Mouse (Mus musculus) neural tube, embryonic 13.5 days (tissue): ENCODE results near the gene Kcnh1. TPM values are rescaled to one million over a fixed set of nuclear protein-coding genes. Genes with fewer than 3 reads are reported as not detected.

Experiments
- ATAC-seq: fragments of 200-750 bp; cut with Nextera tagmentation; 2 replicates; pipeline ENCODE4 v1.8.0; 2017; ENCODE audit warnings: low read depth, mild to moderate bottlenecking, moderate TSS enrichment, moderate library complexity
- H3K27ac ChIP-seq: fragments of 300-500 bp; sonication (generic); replicated peaks from 2 replicates; pipeline ENCODE4 v1.5.1; 2015; ENCODE audit warnings: moderate library complexity, mild to moderate bottlenecking, inconsistent platforms
- H3K27me3 ChIP-seq: fragments of 300-500 bp; sonication (generic); 2 replicates; pipeline ENCODE4 v1.6.1; 2015; ENCODE audit warnings: mild to moderate bottlenecking, inconsistent platforms
- H3K36me3 ChIP-seq: fragments of 300-500 bp; sonication (generic); 2 replicates; pipeline ENCODE4 v1.6.1; 2015; ENCODE audit warnings: mild to moderate bottlenecking, inconsistent platforms
- H3K4me1 ChIP-seq: fragments of 300-500 bp; sonication (generic); replicated peaks from 2 replicates; pipeline ENCODE4 v1.6.1; 2015; ENCODE audit warnings: inconsistent platforms
- H3K4me2 ChIP-seq: fragments of 300-500 bp; sonication (generic); 2 replicates; pipeline ENCODE4 v1.6.1; 2015; ENCODE audit warnings: inconsistent platforms, mild to moderate bottlenecking, moderate library complexity
- H3K4me3 ChIP-seq: fragments of 300-500 bp; sonication (generic); 2 replicates; pipeline ENCODE4 v1.5.1; 2015; ENCODE audit warnings: mild to moderate bottlenecking, inconsistent platforms
- H3K9ac ChIP-seq: fragments of 300-500 bp; sonication (generic); 2 replicates; pipeline ENCODE4 v1.6.1; 2015; ENCODE audit warnings: moderate library complexity, mild to moderate bottlenecking, inconsistent platforms
- H3K9me3 ChIP-seq: fragments of 300-500 bp; sonication (generic); 2 replicates; pipeline ENCODE4 v1.6.1; 2016; ENCODE audit warnings: inconsistent platforms
- WGBS: fragments of 180-500 bp; shearing (Covaris S2); methylation state at CpG from one replicate; pipeline ENCODE4 v1.1.7; 2015; 5-methylcytosine and 5-hydroxymethylcytosine counted together
- polyA plus RNA-seq: library from polyadenylated mRNA; unstranded; fragments of >200 nt; fragmentation: Nextera tagmentation; extraction: Ambion mirVana; gene quantifications from 2 replicates; pipeline ENCODE4 v1.2.1, GENCODE M21; 2015

The Kcnh1 gene
- polyA plus RNA-seq, 1 experiment from 2014 or later = 3.9 TPM

- H3K4me1 ChIP-seq = peaks cover 52% of the 10 kb centered on the region
- H3K9me3 ChIP-seq = no peaks in the 10 kb centered on the region
- no peak overlapping the region for H3K9ac ChIP-seq
- H3K36me3 ChIP-seq = no peaks in the 10 kb centered on the region
- WGBS = 33% methylated on average over 13 of the region's 13 CpGs
- H3K4me3 ChIP-seq = no peak overlapping the region
- peak; percentile 55; the same call in 1 of the 2 replicates for ATAC-seq
- no peaks in the 10 kb centered on the region for H3K27me3 ChIP-seq
- H3K4me2 ChIP-seq = no peak overlapping the region
- peak overlapping the region; percentile 57 for H3K27ac ChIP-seq
These were observed 330.4 kb downstream of the Kcnh1 start for GRCm38 (mm10) chr1:192520836-192521435.

DNA sequence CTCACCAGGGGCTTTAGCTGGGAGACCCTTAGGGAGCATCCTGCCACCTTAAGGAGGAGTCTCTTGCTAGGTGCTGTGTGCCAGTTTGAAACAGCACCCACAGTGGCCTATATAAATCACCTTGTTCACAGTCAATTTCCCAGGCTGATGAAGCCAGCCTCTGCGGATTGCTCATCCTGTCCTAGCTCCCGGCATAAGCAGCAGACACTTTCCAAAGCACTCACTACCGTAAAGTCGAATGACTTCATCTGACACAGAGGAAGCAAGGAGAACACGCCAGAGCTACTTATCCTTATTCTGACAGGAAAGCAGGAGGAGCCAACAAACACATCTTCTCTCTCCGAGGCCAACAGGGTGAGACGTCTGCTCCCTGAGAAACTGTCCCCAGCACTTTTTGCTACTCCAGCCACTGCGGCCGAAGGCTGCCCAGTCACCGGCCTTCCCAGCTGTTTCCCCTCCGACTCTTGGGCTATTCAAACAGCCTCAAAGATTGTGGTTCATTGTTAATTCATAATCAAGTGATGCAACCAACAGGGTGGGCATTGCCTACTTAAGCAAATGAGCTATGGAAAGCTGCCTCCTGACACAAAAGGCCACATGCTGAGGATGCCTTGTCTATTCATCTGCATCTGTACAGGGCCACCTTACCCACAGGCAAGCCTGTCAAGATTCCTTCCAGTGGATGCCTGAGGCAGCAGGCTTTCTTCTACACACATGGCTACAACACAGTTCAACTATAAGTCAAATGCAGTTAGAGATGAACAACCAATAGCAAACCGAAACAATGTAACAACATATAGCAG is 332.0 kb downstream of the Kcnh1 start:
- H3K9ac ChIP-seq = 0 out of 2 replicates have a peak overlapping the region, but pooled peaks have one; percentile 28
- H3K4me1 ChIP-seq = peaks cover 58% of the 10 kb centered on the region
- H3K4me2 ChIP-seq = no peak overlapping the region
- H3K36me3 ChIP-seq = no peaks in the 10 kb centered on the region
- ATAC-seq = no peak
- H3K27me3 ChIP-seq = no peaks in the 10 kb centered on the region
- H3K4me3 ChIP-seq = no peak overlapping the region
- WGBS = 23% methylated on average over 12 of the region's 12 CpGs
- peak overlapping the region; percentile 57 for H3K27ac ChIP-seq
- H3K9me3 ChIP-seq = no peaks in the 10 kb centered on the region

- H3K9ac ChIP-seq = no peak overlapping the region
- peaks cover 48% of the 10 kb centered on the region for H3K4me1 ChIP-seq
- no peaks in the 10 kb centered on the region for H3K9me3 ChIP-seq
- H3K27me3 ChIP-seq = no peaks in the 10 kb centered on the region
- H3K4me2 ChIP-seq = no peak overlapping the region
- ATAC-seq = no peak
- no peaks in the 10 kb centered on the region for H3K36me3 ChIP-seq
- no peak overlapping the region for H3K4me3 ChIP-seq
- WGBS = 70% methylated on average over 14 of the region's 14 CpGs
- no peak overlapping the region for H3K27ac ChIP-seq
These were observed 335.3 kb downstream of the Kcnh1 start for GRCm38 (mm10) chr1:192525711-192526350.

- Histone ChIP-seq H3K4me1 (no peaks in the 10 kb centered on the region), H3K4me3 (no peak overlapping the region), H3K27me3 (no peaks in the 10 kb centered on the region), H3K9ac (no peak overlapping the region), H3K4me2 (no peak overlapping the region), H3K36me3 (no peaks in the 10 kb centered on the region), H3K27ac (no peak overlapping the region), H3K9me3 (no peaks in the 10 kb centered on the region)
- 70% methylated on average over 2 of the region's 2 CpGs for WGBS
- ATAC-seq = no peak
These were observed 341.0 kb downstream of the Kcnh1 start for GRCm38 (mm10) chr1:192531490-192532146.

DNA sequence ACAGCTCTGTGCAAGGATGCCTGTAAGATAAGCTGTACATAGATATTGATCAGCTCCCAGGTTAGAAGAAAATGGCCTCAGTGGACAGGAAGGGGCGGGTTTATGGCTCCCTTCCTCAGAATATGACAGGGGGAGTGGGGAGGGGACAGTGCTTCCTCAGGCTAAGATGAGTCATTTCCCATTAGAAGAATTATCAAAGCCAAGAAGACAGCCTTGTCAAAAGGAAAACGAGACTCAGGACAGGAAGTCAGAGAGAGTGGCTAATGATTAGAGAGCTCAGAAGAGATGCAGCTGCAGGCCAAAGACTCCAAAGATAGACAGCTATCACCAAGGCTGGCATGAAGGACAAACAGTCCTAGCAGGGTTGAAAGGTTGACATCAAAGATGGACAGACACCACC is 341.6 kb downstream of the Kcnh1 start:
- Histone ChIP-seq H3K36me3 (no peaks in the 10 kb centered on the region), H3K4me3 (no peak overlapping the region), H3K9me3 (no peaks in the 10 kb centered on the region), H3K27ac (no peak overlapping the region), H3K4me2 (no peak overlapping the region), H3K27me3 (no peaks in the 10 kb centered on the region), H3K4me1 (no peaks in the 10 kb centered on the region), H3K9ac (no peak overlapping the region)
- WGBS = 57% methylated on average over 2 of the region's 2 CpGs
- ATAC-seq = no peak

- Histone ChIP-seq H3K27me3 (no peaks in the 10 kb centered on the region), H3K36me3 (no peaks in the 10 kb centered on the region), H3K9ac (no peak overlapping the region), H3K9me3 (no peaks in the 10 kb centered on the region), H3K4me2 (no peak overlapping the region), H3K4me3 (no peak overlapping the region), H3K4me1 (no peaks in the 10 kb centered on the region), H3K27ac (no peak overlapping the region)
- ATAC-seq = no peak
These were observed 342.4 kb downstream of the Kcnh1 start for GRCm38 (mm10) chr1:192533016-192533415.

GRCm38 (mm10) chr1:192536440-192536839 is 345.9 kb downstream of the Kcnh1 start:
- H3K9ac ChIP-seq = no peak overlapping the region
- H3K36me3 ChIP-seq = no peaks in the 10 kb centered on the region
- H3K4me1 ChIP-seq = no peaks in the 10 kb centered on the region
- no peaks in the 10 kb centered on the region for H3K27me3 ChIP-seq
- H3K27ac ChIP-seq = no peak overlapping the region
- H3K4me3 ChIP-seq = no peak overlapping the region
- no peak overlapping the region for H3K4me2 ChIP-seq
- no peak for ATAC-seq
- H3K9me3 ChIP-seq = no peaks in the 10 kb centered on the region
- WGBS = 66% methylated on average over 1 of the region's 1 CpGs

GRCm38 (mm10) chr1:192537169-192537568 is 346.6 kb downstream of the Kcnh1 start:
- no peak for ATAC-seq
- Histone ChIP-seq H3K4me3 (no peak overlapping the region), H3K4me2 (no peak overlapping the region), H3K9ac (no peak overlapping the region), H3K27ac (no peak overlapping the region), H3K4me1 (no peaks in the 10 kb centered on the region), H3K36me3 (no peaks in the 10 kb centered on the region), H3K9me3 (no peaks in the 10 kb centered on the region), H3K27me3 (no peaks in the 10 kb centered on the region)
- 71% methylated on average over 7 of the region's 7 CpGs for WGBS

DNA sequence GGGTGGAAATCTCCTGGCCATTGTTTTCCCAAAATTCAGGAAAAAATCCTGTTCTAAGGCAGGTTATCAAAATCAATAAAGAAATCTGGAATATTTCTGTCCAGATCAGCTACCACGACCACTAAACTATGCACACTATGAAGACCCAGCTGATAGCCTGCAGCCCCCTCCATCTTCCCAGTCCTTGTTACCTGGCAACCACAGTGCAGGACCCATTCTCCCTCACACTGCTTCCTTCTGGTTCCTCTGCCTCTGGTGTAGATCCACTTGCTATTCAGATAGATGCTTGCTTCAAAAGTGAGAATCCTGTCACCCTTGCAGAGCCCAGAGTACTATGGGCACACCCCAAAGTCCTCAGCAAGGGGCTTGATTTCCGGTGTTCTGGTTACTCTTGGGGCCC is 351.5 kb downstream of the Kcnh1 start:
- no peaks in the 10 kb centered on the region for H3K27me3 ChIP-seq
- no peak overlapping the region for H3K4me2 ChIP-seq
- no peak overlapping the region for H3K9ac ChIP-seq
- ATAC-seq = no peak
- no peak overlapping the region for H3K27ac ChIP-seq
- no peaks in the 10 kb centered on the region for H3K9me3 ChIP-seq
- H3K36me3 ChIP-seq = no peaks in the 10 kb centered on the region
- peaks cover 16% of the 10 kb centered on the region for H3K4me1 ChIP-seq
- no peak overlapping the region for H3K4me3 ChIP-seq
- WGBS = 77% methylated on average over 2 of the region's 2 CpGs

- ATAC-seq = no peak
- H3K9ac ChIP-seq = no peak overlapping the region
- 82% methylated on average over 4 of the region's 4 CpGs for WGBS
- H3K36me3 ChIP-seq = no peaks in the 10 kb centered on the region
- no peak overlapping the region for H3K27ac ChIP-seq
- H3K4me1 ChIP-seq = peaks cover 16% of the 10 kb centered on the region
- H3K27me3 ChIP-seq = no peaks in the 10 kb centered on the region
- no peak overlapping the region for H3K4me3 ChIP-seq
- no peak overlapping the region for H3K4me2 ChIP-seq
- no peaks in the 10 kb centered on the region for H3K9me3 ChIP-seq
These were observed 353.1 kb downstream of the Kcnh1 start for GRCm38 (mm10) chr1:192543686-192544085.

DNA sequence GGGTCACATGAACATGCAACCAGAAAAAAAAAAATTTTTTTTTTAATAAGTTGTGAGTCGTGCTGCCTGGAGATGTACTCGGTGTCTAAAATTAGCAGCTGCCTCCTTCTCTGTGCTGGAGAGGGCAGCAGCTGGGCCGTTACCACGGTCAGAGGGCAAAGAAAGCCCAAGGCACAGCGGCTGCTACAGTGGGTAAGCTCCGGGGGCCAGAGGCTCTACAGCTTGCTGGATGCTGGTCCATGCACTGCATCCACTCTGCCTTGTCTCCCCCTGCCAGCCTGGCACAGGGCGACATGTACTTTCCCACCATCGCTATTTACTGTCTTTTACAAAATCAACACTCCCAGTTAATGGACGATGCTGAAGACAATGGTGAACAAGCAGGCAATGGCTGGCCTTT is 353.5 kb downstream of the Kcnh1 start:
- 32% methylated on average over 9 of the region's 9 CpGs for whole genome bisulfite sequencing
- Histone ChIP-seq H3K4me2 (no peak overlapping the region), H3K9me3 (no peaks in the 10 kb centered on the region), H3K27ac (no peak overlapping the region; the same call in 1 of the 2 replicates), H3K27me3 (no peaks in the 10 kb centered on the region), H3K9ac (peak overlapping the region; percentile 13; the same call in 1 of the 2 replicates), H3K4me1 (peaks cover 16% of the 10 kb centered on the region), H3K36me3 (no peaks in the 10 kb centered on the region), H3K4me3 (no peak overlapping the region)
- ATAC-seq = no peak

DNA sequence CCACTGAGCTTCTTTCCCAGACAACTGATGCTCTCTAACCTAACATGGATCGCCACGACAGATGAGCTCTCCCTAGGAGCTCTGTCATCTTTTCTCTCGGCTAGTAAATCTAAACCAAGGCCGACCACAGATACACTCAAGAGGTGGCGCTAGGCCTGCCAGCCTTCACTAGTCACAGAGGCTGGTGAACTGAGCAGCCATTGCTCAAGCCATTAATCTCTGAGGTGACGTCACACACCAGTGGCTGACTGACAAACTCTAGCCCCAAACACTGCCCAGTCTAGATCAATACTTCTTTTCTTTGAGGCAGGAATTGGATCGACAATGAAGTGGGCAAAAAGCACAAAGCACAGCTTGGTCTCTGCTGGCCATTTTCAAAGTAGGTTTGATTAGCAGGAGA is 354.3 kb downstream of the Kcnh1 start:
- H3K27me3 ChIP-seq = no peaks in the 10 kb centered on the region
- 40% methylated on average over 7 of the region's 7 CpGs for whole genome bisulfite sequencing
- ATAC-seq = no peak

More for the DNA sequence above, 354.3 kb downstream of the Kcnh1 start:
- no peak overlapping the region for H3K27ac ChIP-seq
- H3K4me2 ChIP-seq = no peak overlapping the region
- no peak overlapping the region for H3K9ac ChIP-seq
- H3K4me1 ChIP-seq = peaks cover 16% of the 10 kb centered on the region
- H3K9me3 ChIP-seq = no peaks in the 10 kb centered on the region
- H3K4me3 ChIP-seq = no peak overlapping the region
- H3K36me3 ChIP-seq = no peaks in the 10 kb centered on the region
